Mouse (Mus musculus): ENCODE measurements around the gene Ascc3.

GRCm38 (mm10) chr10:50690324-50690723 is 97.9 kb downstream of the Ascc3 start:
- TF ChIP-seq POLR2A (IDR thresholded peaks at IDR 0.05; ENCODE audit: control insufficient read depth, low read depth, low read length) (no peak), CTCF (IDR thresholded peaks at IDR 0.05; ENCODE audit: control insufficient read depth, insufficient read depth, insufficient replicate concordance, low read depth, low read length) (no peak)
